Mouse (Mus musculus): ENCODE measurements around the gene Mark4.

GRCm38 (mm10) chr7:19427999-19428650, 30.5 kb downstream of the Mark4 start:
- no peak for TF ChIP-seq CTCF (IDR thresholded peaks at IDR 0.05)
- TF ChIP-seq EP300 (IDR thresholded peaks at IDR 0.05) = no peak

Measured in lung, postnatal 0 days (tissue).